Mouse (Mus musculus): ENCODE measurements at regions not wholly inside any gene's neighbourhood (a gene's known extent, or its start where the extent isn't known, plus 50 kb on each side); places are given as distances from the start of the nearest gene placed in this dataset.
"Not testable (repeated sequence)": the region's sequence is repeated elsewhere in the genome, so short reads cannot be mapped to it uniquely, and the experiment has no call there.

GRCm38 (mm10) chr13:6828601-6829330 is 180.2 kb upstream of the Pfkp start:
- TF ChIP-seq ZC3H11A (IDR thresholded peaks at IDR 0.05; ENCODE audit: low read depth, low read length); CTCF (IDR thresholded peaks at IDR 0.05 in 2 of 3, conservative IDR thresholded peaks at IDR 0.05 in 1 of 3; ENCODE audit: control insufficient read depth in 1 of 3, insufficient read depth in 1 of 3, low read depth in 2 of 3, low read length in 3 of 3, poor library complexity in 1 of 3, severe bottlenecking in 1 of 3); TBP (IDR thresholded peaks at IDR 0.05; ENCODE audit: low read depth, low read length); POLR2A (IDR thresholded peaks at IDR 0.05; ENCODE audit: control insufficient read depth in 1 of 2, insufficient read depth in 1 of 2, low read depth in 1 of 2, low read length in 2 of 2, poor library complexity in 1 of 2); HCFC1 (IDR thresholded peaks at IDR 0.05; ENCODE audit: low read depth, low read length); POLR2AphosphoS5 (IDR thresholded peaks at IDR 0.05; ENCODE audit: borderline replicate concordance, low read depth, low read length); USF2 (IDR thresholded peaks at IDR 0.05; ENCODE audit: borderline replicate concordance in 1 of 2, insufficient read depth in 1 of 2, low read depth in 1 of 2, low read length in 2 of 2); EP300 (IDR thresholded peaks at IDR 0.05; ENCODE audit: low read depth in 1 of 2, low read length in 2 of 2); KAT2A (conservative IDR thresholded peaks at IDR 0.05; ENCODE audit: low read depth, low read length); TCF12 (IDR thresholded peaks at IDR 0.05; ENCODE audit: low read depth, low read length); TAL1 (IDR thresholded peaks at IDR 0.05; ENCODE audit: low read length); JUND (IDR thresholded peaks at IDR 0.05; ENCODE audit: low read depth, low read length); POLR2AphosphoS2 (IDR thresholded peaks at IDR 0.05; ENCODE audit: low read length): not testable (repeated sequence)
